Mouse (Mus musculus): ENCODE results near the gene Ephb2. TPM values are rescaled to one million over a fixed set of nuclear protein-coding genes. Genes with fewer than 3 reads are reported as not detected.
A peak's percentile ranks its signal among the peaks of the same experiment; 100 is the strongest.

Gene Ephb2
- total RNA-seq, 1 experiment: 15.5 TPM

GRCm38 (mm10) chr4:136601476-136601875 is 234.3 kb downstream of the Ephb2 start:
- no peak overlapping the region; the same call in 1 of the 2 replicates for H3K27ac ChIP-seq (ENCODE audit: insufficient read depth, low read depth, low read length, poor library complexity, severe bottlenecking)
- H3K9ac ChIP-seq (ENCODE audit: insufficient read depth, low read depth, low read length, poor library complexity, severe bottlenecking): peak overlapping the region; percentile 95; the same call in 1 of the 2 replicates
- peak overlapping the region; percentile 92 to 96 for H3K4me3 ChIP-seq (ENCODE audit: insufficient read depth in 1 of 2, low read depth in 1 of 2, low read length in 2 of 2, poor library complexity in 1 of 2, severe bottlenecking in 1 of 2)
- peaks cover 2 to 4% of the 10 kb centered on the region in 2 experiments; a peak in 3 of 4 replicates for H3K4me1 ChIP-seq (ENCODE audit: control insufficient read depth in 2 of 2, insufficient read depth in 2 of 2, low read length in 2 of 2, poor library complexity in 1 of 2)
- DNase-seq (ENCODE audit: low read depth, low spot score): no peak
- H3K9me3 ChIP-seq (ENCODE audit: control insufficient read depth, insufficient read depth, low read depth, low read length): no peaks in the 10 kb centered on the region
- TF ChIP-seq ZC3H11A (IDR thresholded peaks at IDR 0.05; ENCODE audit: borderline replicate concordance, low read depth, low read length): no peak
- TF ChIP-seq CHD2 (IDR thresholded peaks at IDR 0.05; ENCODE audit: low read depth, low read length): no peak
- no peak for TF ChIP-seq ZNF384 (IDR thresholded peaks at IDR 0.05; ENCODE audit: low read depth, low read length)
- no peak for TF ChIP-seq MAFK (IDR thresholded peaks at IDR 0.05; ENCODE audit: insufficient read depth, low read depth, low read length)
- TF ChIP-seq HCFC1 (IDR thresholded peaks at IDR 0.05; ENCODE audit: borderline replicate concordance, insufficient read depth, low read length): no peak
- in situ Hi-C loops (cut with MboI; ENCODE audit: low sequenced_read_pairs in 2 of 2, unreplicated experiment in 2 of 2): loop anchor here in 1 of 2 experiments (25.0 kb wide), 1 partner anchor 239 kb away; no protein-coding TSS in a partner anchor
- H3K36me3 ChIP-seq (ENCODE audit: control insufficient read depth, insufficient read depth, low read length, poor library complexity, severe bottlenecking): no peaks in the 10 kb centered on the region

GRCm38 (mm10) chr4:136600536-136600935 is 235.3 kb downstream of the Ephb2 start:
- Histone ChIP-seq H3K36me3 (ENCODE audit: control insufficient read depth, insufficient read depth, low read length, poor library complexity, severe bottlenecking) (no peaks in the 10 kb centered on the region), H3K9ac (ENCODE audit: insufficient read depth, low read depth, low read length, poor library complexity, severe bottlenecking) (peak overlapping the region; percentile 16; the same call in 1 of the 2 replicates), H3K9me3 (ENCODE audit: control insufficient read depth, insufficient read depth, low read depth, low read length) (no peaks in the 10 kb centered on the region), H3K27ac (ENCODE audit: insufficient read depth, low read depth, low read length, poor library complexity, severe bottlenecking) (no peak overlapping the region), H3K4me1 (ENCODE audit: control insufficient read depth in 2 of 2, insufficient read depth in 2 of 2, low read length in 2 of 2, poor library complexity in 1 of 2) (peaks cover 2 to 4% of the 10 kb centered on the region in 2 experiments; a peak in 3 of 4 replicates), H3K4me3 (ENCODE audit: insufficient read depth in 1 of 2, low read depth in 1 of 2, low read length in 2 of 2, poor library complexity in 1 of 2, severe bottlenecking in 1 of 2) (peak overlapping the region; percentile 22 to 92; a peak in 3 of 4 replicates)
- in situ Hi-C loops (cut with MboI; ENCODE audit: low sequenced_read_pairs in 2 of 2, unreplicated experiment in 2 of 2): loop anchor here in 1 of 2 experiments (25.0 kb wide), 1 partner anchor 238 kb away; no protein-coding TSS in a partner anchor
- TF ChIP-seq ZNF384 (IDR thresholded peaks at IDR 0.05; ENCODE audit: low read depth, low read length) (no peak), ZC3H11A (IDR thresholded peaks at IDR 0.05; ENCODE audit: borderline replicate concordance, low read depth, low read length) (no peak), HCFC1 (IDR thresholded peaks at IDR 0.05; ENCODE audit: borderline replicate concordance, insufficient read depth, low read length) (no peak), MAFK (IDR thresholded peaks at IDR 0.05; ENCODE audit: insufficient read depth, low read depth, low read length) (no peak), CHD2 (IDR thresholded peaks at IDR 0.05; ENCODE audit: low read depth, low read length) (no peak)
- no peak for DNase-seq (ENCODE audit: low read depth, low spot score)

GRCm38 (mm10) chr4:136599869-136600268 is 235.9 kb downstream of the Ephb2 start:
- Histone ChIP-seq H3K4me1 (ENCODE audit: control insufficient read depth in 2 of 2, insufficient read depth in 2 of 2, low read length in 2 of 2, poor library complexity in 1 of 2) (peaks cover 4 to 5% of the 10 kb centered on the region in 2 experiments), H3K4me3 (ENCODE audit: insufficient read depth in 1 of 2, low read depth in 1 of 2, low read length in 2 of 2, poor library complexity in 1 of 2, severe bottlenecking in 1 of 2) (peak overlapping the region; percentile 17 to 30; a peak in 2 of 4 replicates), H3K9ac (ENCODE audit: insufficient read depth, low read depth, low read length, poor library complexity, severe bottlenecking) (no peak overlapping the region), H3K27ac (ENCODE audit: insufficient read depth, low read depth, low read length, poor library complexity, severe bottlenecking) (no peak overlapping the region), H3K36me3 (ENCODE audit: control insufficient read depth, insufficient read depth, low read length, poor library complexity, severe bottlenecking) (no peaks in the 10 kb centered on the region), H3K9me3 (ENCODE audit: control insufficient read depth, insufficient read depth, low read depth, low read length) (no peaks in the 10 kb centered on the region)
- in situ Hi-C loops (cut with MboI; ENCODE audit: low sequenced_read_pairs in 2 of 2, unreplicated experiment in 2 of 2): loop anchor here in 1 of 2 experiments (25.0 kb wide), 1 partner anchor 238 kb away; no protein-coding TSS in a partner anchor
- no peak for DNase-seq (ENCODE audit: low read depth, low spot score)
- TF ChIP-seq CHD2 (IDR thresholded peaks at IDR 0.05; ENCODE audit: low read depth, low read length) (no peak), HCFC1 (IDR thresholded peaks at IDR 0.05; ENCODE audit: borderline replicate concordance, insufficient read depth, low read length) (no peak), MAFK (IDR thresholded peaks at IDR 0.05; ENCODE audit: insufficient read depth, low read depth, low read length) (no peak), ZC3H11A (IDR thresholded peaks at IDR 0.05; ENCODE audit: borderline replicate concordance, low read depth, low read length) (no peak)

- no peak for DNase-seq (ENCODE audit: low read depth, low spot score)
- peaks cover 4% of the 10 kb centered on the region; the same call in 1 of the 2 replicates for H3K36me3 ChIP-seq (ENCODE audit: control insufficient read depth, insufficient read depth, low read length, poor library complexity, severe bottlenecking)
- H3K9ac ChIP-seq (ENCODE audit: insufficient read depth, low read depth, low read length, poor library complexity, severe bottlenecking): peak overlapping the region; percentile 47; the same call in 1 of the 2 replicates
- peak overlapping the region; percentile 78; the same call in 1 of the 2 replicates for H3K27ac ChIP-seq (ENCODE audit: insufficient read depth, low read depth, low read length, poor library complexity, severe bottlenecking)
- TF ChIP-seq ZNF384 (IDR thresholded peaks at IDR 0.05; ENCODE audit: low read depth, low read length) (no peak), ZC3H11A (IDR thresholded peaks at IDR 0.05; ENCODE audit: borderline replicate concordance, low read depth, low read length) (no peak), MAFK (IDR thresholded peaks at IDR 0.05; ENCODE audit: insufficient read depth, low read depth, low read length) (no peak)
- in situ Hi-C loops (cut with MboI; ENCODE audit: low sequenced_read_pairs in 2 of 2, unreplicated experiment in 2 of 2): no loop called here
- H3K4me3 ChIP-seq (ENCODE audit: insufficient read depth in 1 of 2, low read depth in 1 of 2, low read length in 2 of 2, poor library complexity in 1 of 2, severe bottlenecking in 1 of 2): peak overlapping the region; percentile 19 to 36; a peak in 3 of 4 replicates
- H3K4me1 ChIP-seq (ENCODE audit: control insufficient read depth in 2 of 2, insufficient read depth in 2 of 2, low read length in 2 of 2, poor library complexity in 1 of 2): peaks cover 4 to 14% of the 10 kb centered on the region in 2 experiments
- H3K9me3 ChIP-seq (ENCODE audit: control insufficient read depth, insufficient read depth, low read depth, low read length): no peaks in the 10 kb centered on the region
Measured at GRCm38 (mm10) chr4:136598268-136598876, 237.4 kb downstream of the Ephb2 start.

Other genes with a start within 250 kb of the Ephb2 start
- gene Kdm1a, start 233.3 kb downstream of the Ephb2 start, total RNA-seq (2012; rRNA removed): 120 and 124 TPM in 2 replicates
- not detected in 2 replicates for gene Tex46, start 225.6 kb downstream of the Ephb2 start, total RNA-seq (2012; rRNA removed)
- gene Lactbl1, start 213.4 kb downstream of the Ephb2 start, total RNA-seq (2012; rRNA removed): not detected in 2 replicates
- not detected in 2 replicates for gene C1qb, start 50.2 kb upstream of the Ephb2 start, total RNA-seq (2012; rRNA removed)
- not detected in 2 replicates for gene C1qc, start 57.1 kb upstream of the Ephb2 start, total RNA-seq (2012; rRNA removed)
- gene C1qa, start 62.8 kb upstream of the Ephb2 start, total RNA-seq (2012; rRNA removed): not detected in 2 replicates
- 1.0 and 1.5 TPM in 2 replicates for gene Epha8, start 120.8 kb upstream of the Ephb2 start, total RNA-seq (2012; rRNA removed)
- gene Zbtb40, start 212.8 kb upstream of the Ephb2 start, total RNA-seq (2012; rRNA removed): 12.3 and 12.7 TPM in 2 replicates

All from ES-E14 (cell line).